Mouse (Mus musculus): ENCODE results near the gene Irs2. TPM values are rescaled to one million over a fixed set of nuclear protein-coding genes. Genes with fewer than 3 reads are reported as not detected.

The Irs2 gene
- polyA plus RNA-seq, 1 experiment from 2014 or later = 8.1 TPM

DNA sequence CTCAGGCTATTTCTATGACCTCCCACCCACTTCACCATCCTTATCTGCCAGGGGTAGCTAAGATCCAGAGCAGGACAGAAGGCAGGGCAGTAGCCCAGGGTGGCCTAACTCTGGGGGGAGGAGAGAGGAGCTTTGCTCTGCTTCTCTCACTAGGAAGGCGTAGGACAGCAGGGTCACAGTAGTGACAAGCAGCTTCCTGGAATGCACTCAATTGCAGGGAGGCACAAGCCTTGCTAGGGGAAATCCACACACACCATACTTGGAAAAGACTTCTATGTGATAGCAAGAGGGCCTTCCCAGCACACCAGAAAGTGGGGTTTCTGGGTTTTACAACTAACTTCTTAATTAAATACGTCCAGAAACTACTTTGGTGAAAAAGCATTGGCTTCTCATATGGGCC is 12.5 kb downstream of the Irs2 start:
- 65% methylated on average over 2 of the region's 2 CpGs for WGBS
- Histone ChIP-seq H3K27me3 (replicated peaks; ENCODE audit: low read depth, poor library complexity, severe bottlenecking) (no peaks in the 10 kb centered on the region), H3K9me3 (peaks cover 4% of the 10 kb centered on the region; the same call in 1 of the 2 replicates), H3K4me3 (no peak overlapping the region), H3K27ac (replicated peaks) (0 out of 2 replicates have a peak overlapping the region, but pooled peaks have one; percentile 20), H3K4me1 (peaks cover 70% of the 10 kb centered on the region), H3K36me3 (replicated peaks) (peaks cover 70% of the 10 kb centered on the region)
- DNase-seq (ENCODE audit: low spot score) = no peak

DNA sequence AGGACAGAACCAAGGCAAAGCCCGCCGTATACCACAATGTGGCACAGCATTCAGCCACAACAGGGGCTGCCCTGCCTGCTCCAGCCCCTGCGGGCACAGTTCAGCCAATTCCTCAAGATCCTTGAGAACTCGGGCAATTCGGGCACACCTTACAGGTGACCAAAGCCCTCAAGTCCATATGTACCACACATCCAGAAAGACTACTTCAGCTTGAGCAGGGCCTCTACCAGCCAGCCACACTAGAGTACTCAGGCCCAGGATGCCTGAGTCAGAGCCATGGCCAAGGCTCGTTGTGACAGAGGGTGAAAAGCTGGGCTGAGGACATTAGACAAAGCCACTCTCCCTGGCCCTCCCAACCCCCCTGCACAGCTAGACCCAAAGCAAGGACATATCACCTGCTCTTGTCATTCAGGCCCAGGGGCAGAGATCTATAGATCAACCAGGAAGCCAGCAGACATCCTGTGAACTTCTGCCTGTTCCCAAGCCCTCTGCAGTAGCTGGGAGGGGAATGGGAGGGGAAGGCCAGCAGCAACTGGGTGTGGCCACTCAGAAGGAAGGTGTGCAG is 13.8 kb downstream of the Irs2 start:
- H3K9me3 ChIP-seq = peaks cover 4% of the 10 kb centered on the region; the same call in 1 of the 2 replicates
- DNase-seq (ENCODE audit: low spot score) = no peak
- H3K4me1 ChIP-seq = peaks cover 69% of the 10 kb centered on the region
- 94% methylated on average over 6 of the region's 6 CpGs for WGBS
- no peaks in the 10 kb centered on the region for H3K27me3 ChIP-seq (replicated peaks; ENCODE audit: low read depth, poor library complexity, severe bottlenecking)
- H3K4me3 ChIP-seq = no peak overlapping the region
- H3K27ac ChIP-seq (replicated peaks) = no peak overlapping the region; the same call in 1 of the 2 replicates
- peaks cover 67% of the 10 kb centered on the region for H3K36me3 ChIP-seq (replicated peaks)

DNA sequence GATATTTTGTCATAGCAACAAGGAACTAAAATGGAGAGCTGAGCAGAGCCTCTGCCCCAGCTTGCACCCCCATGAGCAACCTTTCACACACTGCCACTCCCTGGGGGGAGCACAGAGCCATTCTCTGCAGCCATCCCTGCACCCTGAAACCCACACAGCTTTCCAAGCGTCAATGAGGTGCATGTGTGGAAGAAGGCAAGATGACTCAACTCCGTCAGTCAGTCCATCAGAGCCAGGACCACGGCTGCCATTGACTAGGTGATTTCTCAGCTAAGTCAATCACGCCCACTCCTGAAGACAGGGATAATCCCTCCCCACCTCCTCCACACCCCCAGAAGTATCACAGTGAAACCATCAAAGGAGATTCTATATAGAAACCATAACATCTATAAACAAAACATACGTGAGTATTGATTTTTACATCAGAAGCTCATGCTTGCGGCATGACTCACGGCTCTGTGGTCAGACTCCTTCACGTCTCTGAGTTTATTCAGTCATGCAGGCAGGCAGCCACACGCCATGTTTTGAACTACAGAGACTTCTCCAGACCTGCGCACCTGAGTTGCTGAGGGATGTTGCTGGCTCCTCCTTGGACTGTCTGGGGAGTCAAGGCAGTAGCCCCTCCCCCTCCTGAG is 14.6 kb downstream of the Irs2 start:
- no peak overlapping the region; the same call in 1 of the 2 replicates for H3K27ac ChIP-seq (replicated peaks)

DNA sequence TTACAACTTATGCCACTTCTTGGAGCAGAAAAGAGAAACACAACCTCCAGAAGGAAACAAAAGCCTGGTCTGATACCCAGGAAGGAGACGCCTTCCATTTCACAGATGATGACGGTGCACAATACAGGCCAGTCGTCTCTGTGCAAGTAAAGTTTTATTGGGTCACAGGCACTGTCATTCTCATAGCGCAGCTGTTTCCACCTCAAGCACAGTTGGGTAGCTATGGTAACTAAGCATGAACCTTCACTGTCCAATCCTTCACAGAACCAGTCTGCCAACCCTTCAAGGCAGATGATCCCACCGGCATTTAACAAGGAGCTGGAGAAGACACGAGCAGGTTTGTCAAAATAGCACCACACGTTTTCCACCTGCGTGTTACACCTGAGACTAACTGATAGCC is 16.2 kb downstream of the Irs2 start:
- H3K27me3 ChIP-seq (replicated peaks; ENCODE audit: low read depth, poor library complexity, severe bottlenecking) = no peaks in the 10 kb centered on the region
- whole genome bisulfite sequencing = 81% methylated on average over 8 of the region's 8 CpGs
- peaks cover 64% of the 10 kb centered on the region for H3K36me3 ChIP-seq (replicated peaks)
- H3K9me3 ChIP-seq = peaks cover 4% of the 10 kb centered on the region; the same call in 1 of the 2 replicates
- H3K27ac ChIP-seq (replicated peaks) = no peak overlapping the region
- no peak overlapping the region for H3K4me3 ChIP-seq
- peaks cover 77% of the 10 kb centered on the region for H3K4me1 ChIP-seq
- DNase-seq (ENCODE audit: low spot score) = no peak

More for the DNA sequence above, 14.6 kb downstream of the Irs2 start:
- DNase-seq (ENCODE audit: low spot score) = no peak
- Histone ChIP-seq H3K4me3 (no peak overlapping the region), H3K27me3 (replicated peaks; ENCODE audit: low read depth, poor library complexity, severe bottlenecking) (no peaks in the 10 kb centered on the region), H3K4me1 (peaks cover 75% of the 10 kb centered on the region), H3K9me3 (peaks cover 4% of the 10 kb centered on the region; the same call in 1 of the 2 replicates), H3K36me3 (replicated peaks) (peaks cover 64% of the 10 kb centered on the region)
- 93% methylated on average over 10 of the region's 10 CpGs for WGBS

- WGBS = 77% methylated on average over 2 of the region's 2 CpGs
- DNase-seq (ENCODE audit: low spot score) = no peak
- Histone ChIP-seq H3K9me3 (peaks cover 4% of the 10 kb centered on the region; the same call in 1 of the 2 replicates), H3K4me3 (no peak overlapping the region), H3K36me3 (replicated peaks) (peaks cover 64% of the 10 kb centered on the region), H3K27ac (replicated peaks) (peak overlapping the region; percentile 66; the same call in 1 of the 2 replicates), H3K27me3 (replicated peaks; ENCODE audit: low read depth, poor library complexity, severe bottlenecking) (no peaks in the 10 kb centered on the region), H3K4me1 (peaks cover 73% of the 10 kb centered on the region)
Observed at GRCm38 (mm10) chr8:10991323-10991722, 16.9 kb downstream of the Irs2 start.

GRCm38 (mm10) chr8:10990421-10991110 is 17.7 kb downstream of the Irs2 start:
- H3K9me3 ChIP-seq = peaks cover 4% of the 10 kb centered on the region; the same call in 1 of the 2 replicates
- 37% methylated on average over 10 of the region's 10 CpGs for WGBS
- peaks cover 64% of the 10 kb centered on the region for H3K36me3 ChIP-seq (replicated peaks)
- H3K27me3 ChIP-seq (replicated peaks; ENCODE audit: low read depth, poor library complexity, severe bottlenecking) = no peaks in the 10 kb centered on the region
- H3K4me1 ChIP-seq = peaks cover 66% of the 10 kb centered on the region
- no peak for DNase-seq (ENCODE audit: low spot score)
- peak overlapping the region; percentile 66 for H3K27ac ChIP-seq (replicated peaks)
- H3K4me3 ChIP-seq = peak overlapping the region; percentile 21; the same call in 1 of the 2 replicates

- DNase-seq (ENCODE audit: low spot score) = no peak
- 85% methylated on average over 3 of the region's 3 CpGs for WGBS
- peaks cover 4% of the 10 kb centered on the region; the same call in 1 of the 2 replicates for H3K9me3 ChIP-seq
- H3K36me3 ChIP-seq (replicated peaks) = peaks cover 63% of the 10 kb centered on the region
- H3K4me1 ChIP-seq = peaks cover 65% of the 10 kb centered on the region
- no peaks in the 10 kb centered on the region for H3K27me3 ChIP-seq (replicated peaks; ENCODE audit: low read depth, poor library complexity, severe bottlenecking)
- H3K27ac ChIP-seq (replicated peaks) = peak overlapping the region; percentile 37; the same call in 1 of the 2 replicates
- no peak overlapping the region for H3K4me3 ChIP-seq
Observed at GRCm38 (mm10) chr8:10989946-10990345, 18.3 kb downstream of the Irs2 start.

DNA sequence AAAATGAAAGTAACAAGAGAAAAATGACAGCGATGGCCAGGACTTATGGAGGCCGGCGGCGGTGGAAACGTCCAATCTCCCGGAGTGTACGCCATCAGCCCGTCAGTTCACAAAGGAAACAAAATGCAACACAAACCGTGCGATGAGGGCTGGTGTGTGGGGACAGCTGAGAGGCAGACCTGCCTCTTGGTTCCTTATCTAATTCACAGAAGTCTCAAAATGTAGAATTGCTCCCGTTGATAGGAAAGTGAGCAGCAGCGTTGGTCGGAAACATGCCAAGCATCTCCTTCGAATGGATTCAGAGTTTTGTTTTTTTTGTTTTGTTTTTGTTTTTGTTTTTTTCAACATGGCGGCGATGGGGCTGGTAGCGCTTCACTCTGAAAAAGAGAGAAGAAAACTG is 21.6 kb downstream of the Irs2 start:
- H3K4me1 ChIP-seq = peaks cover 50% of the 10 kb centered on the region
- no peaks in the 10 kb centered on the region; the same call in 1 of the 2 replicates for H3K9me3 ChIP-seq
- 95% methylated on average over 17 of the region's 17 CpGs for WGBS
- H3K27ac ChIP-seq (replicated peaks) = no peak overlapping the region
- no peaks in the 10 kb centered on the region for H3K27me3 ChIP-seq (replicated peaks; ENCODE audit: low read depth, poor library complexity, severe bottlenecking)
- H3K36me3 ChIP-seq (replicated peaks) = peaks cover 59% of the 10 kb centered on the region
- DNase-seq (ENCODE audit: low spot score) = no peak
- no peak overlapping the region for H3K4me3 ChIP-seq

GRCm38 (mm10) chr8:10985064-10985463 is 23.2 kb downstream of the Irs2 start:
- peaks cover 59% of the 10 kb centered on the region for H3K36me3 ChIP-seq (replicated peaks)
- H3K4me1 ChIP-seq = peaks cover 41% of the 10 kb centered on the region
- H3K27ac ChIP-seq (replicated peaks) = no peak overlapping the region
- H3K9me3 ChIP-seq = no peaks in the 10 kb centered on the region; the same call in 1 of the 2 replicates
- 86% methylated on average over 7 of the region's 7 CpGs for WGBS
- no peaks in the 10 kb centered on the region for H3K27me3 ChIP-seq (replicated peaks; ENCODE audit: low read depth, poor library complexity, severe bottlenecking)
- no peak overlapping the region for H3K4me3 ChIP-seq
- DNase-seq (ENCODE audit: low spot score) = no peak

- Histone ChIP-seq H3K4me1 (peaks cover 46% of the 10 kb centered on the region), H3K36me3 (replicated peaks) (peaks cover 30% of the 10 kb centered on the region), H3K27me3 (replicated peaks; ENCODE audit: low read depth, poor library complexity, severe bottlenecking) (0 out of 2 replicates have a peak, but pooled peaks cover 7% of the 10 kb centered on the region), H3K27ac (replicated peaks) (no peak overlapping the region), H3K9me3 (no peaks in the 10 kb centered on the region), H3K4me3 (no peak overlapping the region)
- no peak for DNase-seq (ENCODE audit: low spot score)
- 91% methylated on average over 6 of the region's 6 CpGs for WGBS
Observed at GRCm38 (mm10) chr8:10980876-10981275, 27.4 kb downstream of the Irs2 start.

DNA sequence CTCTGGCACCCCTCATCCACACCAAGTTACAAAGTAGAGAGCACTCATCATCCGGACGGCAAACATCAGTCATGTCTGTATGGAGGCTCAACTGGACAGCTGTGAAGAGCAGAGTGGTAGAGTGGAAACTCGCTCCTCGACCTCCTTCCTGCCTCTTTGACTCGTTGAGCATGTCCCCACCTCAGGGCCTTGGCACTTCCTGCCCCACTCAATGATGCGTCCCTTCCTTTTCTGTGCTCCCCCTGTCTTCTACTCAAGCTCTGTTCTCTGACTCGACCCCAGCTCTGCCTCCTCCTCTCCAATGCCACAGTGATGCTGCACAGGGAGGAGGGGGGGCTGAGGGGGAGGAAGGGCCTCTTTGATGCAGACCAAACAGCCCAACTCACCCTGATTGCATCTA is 28.3 kb downstream of the Irs2 start:
- H3K4me3 ChIP-seq = no peak overlapping the region
- 0 out of 2 replicates have a peak, but pooled peaks cover 11% of the 10 kb centered on the region for H3K27me3 ChIP-seq (replicated peaks; ENCODE audit: low read depth, poor library complexity, severe bottlenecking)
- 51% methylated on average over 7 of the region's 7 CpGs for WGBS
- 0 out of 2 replicates have a peak overlapping the region, but pooled peaks have one; percentile 35 for H3K27ac ChIP-seq (replicated peaks)
- no peak for DNase-seq (ENCODE audit: low spot score)
- no peaks in the 10 kb centered on the region for H3K9me3 ChIP-seq
- peaks cover 21% of the 10 kb centered on the region for H3K36me3 ChIP-seq (replicated peaks)
- H3K4me1 ChIP-seq = peaks cover 56% of the 10 kb centered on the region

DNA sequence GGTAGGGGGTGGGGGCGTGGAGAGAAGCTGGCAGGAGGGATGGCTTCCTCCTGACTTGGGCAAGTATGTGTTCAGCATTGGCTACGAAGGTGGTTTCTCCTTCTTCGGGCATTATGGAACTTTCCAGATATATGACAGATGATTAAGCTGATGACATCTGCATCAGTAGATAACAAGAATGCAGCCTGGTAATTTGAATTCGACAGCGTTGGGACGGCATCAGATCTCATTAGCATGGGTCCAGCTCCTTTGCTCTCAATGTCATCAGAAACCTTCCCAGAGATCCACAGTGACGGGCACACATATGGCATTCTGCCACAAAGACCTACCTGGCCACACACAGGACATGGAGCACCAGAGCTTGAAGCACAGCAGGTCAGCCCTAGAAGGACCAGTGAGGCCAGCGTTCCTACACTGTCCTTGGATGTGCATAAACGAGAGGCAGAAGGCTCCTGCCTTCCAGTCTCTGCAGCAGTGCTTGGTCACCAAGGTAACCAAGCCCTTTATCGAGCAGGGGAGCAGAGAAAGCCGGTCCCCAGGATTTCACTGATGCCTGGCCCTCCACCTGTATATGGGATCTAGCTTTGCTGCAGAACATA is 29.0 kb downstream of the Irs2 start:
- Histone ChIP-seq H3K9me3 (no peaks in the 10 kb centered on the region), H3K36me3 (replicated peaks) (peaks cover 15% of the 10 kb centered on the region), H3K4me3 (no peak overlapping the region), H3K4me1 (peaks cover 62% of the 10 kb centered on the region), H3K27ac (replicated peaks) (0 out of 2 replicates have a peak overlapping the region, but pooled peaks have one; percentile 71), H3K27me3 (replicated peaks; ENCODE audit: low read depth, poor library complexity, severe bottlenecking) (0 out of 2 replicates have a peak, but pooled peaks cover 11% of the 10 kb centered on the region)
- WGBS = 71% methylated on average over 11 of the region's 11 CpGs
- no peak for DNase-seq (ENCODE audit: low spot score)
